Mouse (Mus musculus) midbrain, embryonic 16.5 days (tissue): Measurements from ENCODE around the gene 4930402H24Rik. TPM values are rescaled to one million over a fixed set of nuclear protein-coding genes. Genes with fewer than 3 reads are reported as not detected.

Experiments used
- ATAC-seq: fragments of 200-750 bp; cut with Nextera tagmentation; 2 replicates; pipeline ENCODE4 v1.8.0; 2017; ENCODE audit warnings: moderate TSS enrichment
- H3K27ac ChIP-seq: fragments of 300-500 bp; sonication (generic); 2 replicates; pipeline ENCODE4 v1.5.1; 2014; ENCODE audit warnings: mild to moderate bottlenecking, low read length, mixed read lengths
- H3K27me3 ChIP-seq: fragments of 300-500 bp; sonication (generic); 2 replicates; pipeline ENCODE4 v1.6.1; 2014; ENCODE audit warnings: low read depth, low read length, mixed read lengths; ENCODE audit not compliant: control insufficient read depth, insufficient read depth
- H3K36me3 ChIP-seq: fragments of 300-500 bp; sonication (generic); 2 replicates; pipeline ENCODE4 v1.6.1; 2014; ENCODE audit warnings: mild to moderate bottlenecking, low read length, moderate library complexity, mixed read lengths; ENCODE audit not compliant: control insufficient read depth, insufficient read depth
- H3K4me1 ChIP-seq: fragments of 300-500 bp; sonication (generic); 2 replicates; pipeline ENCODE4 v1.6.1; 2014; ENCODE audit warnings: mild to moderate bottlenecking, low read length, mixed read lengths; ENCODE audit not compliant: control insufficient read depth, insufficient read depth
- H3K4me2 ChIP-seq: fragments of 300-500 bp; sonication (generic); 2 replicates; pipeline ENCODE4 v1.6.1; 2014; ENCODE audit warnings: mild to moderate bottlenecking, low read length, mixed read lengths
- H3K4me3 ChIP-seq: fragments of 300-500 bp; sonication (generic); 2 replicates; pipeline ENCODE4 v1.5.1; 2014; ENCODE audit warnings: low read depth, mild to moderate bottlenecking, low read length, moderate library complexity, mixed read lengths
- H3K9ac ChIP-seq: fragments of 300-500 bp; sonication (generic); 2 replicates; pipeline ENCODE4 v1.6.1; 2014; ENCODE audit warnings: low read depth, low read length, mixed read lengths
- H3K9me3 ChIP-seq: fragments of 300-500 bp; sonication (generic); replicated peaks from 2 replicates; pipeline ENCODE4 v1.6.1; 2014; ENCODE audit warnings: mild to moderate bottlenecking, low read length, mixed read lengths; ENCODE audit not compliant: control insufficient read depth, poor library complexity, severe bottlenecking
- WGBS: fragments of 180-500 bp; shearing (Covaris S2); extraction: QIAGEN DNeasy Blood & Tissue Kit; methylation state at CpG from one replicate; pipeline ENCODE4 v1.1.7; 2014; 5-methylcytosine and 5-hydroxymethylcytosine counted together
- polyA plus RNA-seq: library from polyadenylated mRNA; unstranded; fragments of >200 nt; fragmentation: Nextera tagmentation; extraction: Ambion mirVana; gene quantifications from 2 replicates; pipeline ENCODE4 v1.2.1, GENCODE M21; 2015

Gene 4930402H24Rik
- polyA plus RNA-seq, 1 experiment from 2014 or later: 98.1 TPM

- no peak overlapping the region for H3K27ac ChIP-seq
- H3K4me1 ChIP-seq: no peaks in the 10 kb centered on the region
- H3K4me2 ChIP-seq: no peak overlapping the region
- no peak overlapping the region for H3K4me3 ChIP-seq
- peaks cover 76% of the 10 kb centered on the region for H3K36me3 ChIP-seq
- no peak for ATAC-seq
- H3K9me3 ChIP-seq: no peaks in the 10 kb centered on the region
- no peak overlapping the region for H3K9ac ChIP-seq
- WGBS: 100% methylated on average over 1 of the region's 1 CpGs
- H3K27me3 ChIP-seq: no peaks in the 10 kb centered on the region
These were observed 162.6 kb downstream of the 4930402H24Rik start for GRCm38 (mm10) chr2:130743576-130743975.

GRCm38 (mm10) chr2:130740096-130740495 is 166.1 kb downstream of the 4930402H24Rik start:
- WGBS: 21% methylated on average over 4 of the region's 4 CpGs
- Histone ChIP-seq H3K36me3 (peaks cover 70% of the 10 kb centered on the region), H3K4me2 (no peak overlapping the region), H3K27me3 (no peaks in the 10 kb centered on the region), H3K9me3 (no peaks in the 10 kb centered on the region), H3K4me1 (no peaks in the 10 kb centered on the region), H3K9ac (no peak overlapping the region), H3K4me3 (no peak overlapping the region), H3K27ac (no peak overlapping the region)
- ATAC-seq: no peak

- no peak for ATAC-seq
- Histone ChIP-seq H3K9ac (no peak overlapping the region), H3K36me3 (peaks cover 61% of the 10 kb centered on the region), H3K27me3 (no peaks in the 10 kb centered on the region), H3K27ac (no peak overlapping the region), H3K9me3 (no peaks in the 10 kb centered on the region), H3K4me2 (no peak overlapping the region), H3K4me1 (no peaks in the 10 kb centered on the region), H3K4me3 (no peak overlapping the region)
- 80% methylated on average over 6 of the region's 6 CpGs for WGBS
These were observed 168.2 kb downstream of the 4930402H24Rik start for GRCm38 (mm10) chr2:130738019-130738418.

DNA sequence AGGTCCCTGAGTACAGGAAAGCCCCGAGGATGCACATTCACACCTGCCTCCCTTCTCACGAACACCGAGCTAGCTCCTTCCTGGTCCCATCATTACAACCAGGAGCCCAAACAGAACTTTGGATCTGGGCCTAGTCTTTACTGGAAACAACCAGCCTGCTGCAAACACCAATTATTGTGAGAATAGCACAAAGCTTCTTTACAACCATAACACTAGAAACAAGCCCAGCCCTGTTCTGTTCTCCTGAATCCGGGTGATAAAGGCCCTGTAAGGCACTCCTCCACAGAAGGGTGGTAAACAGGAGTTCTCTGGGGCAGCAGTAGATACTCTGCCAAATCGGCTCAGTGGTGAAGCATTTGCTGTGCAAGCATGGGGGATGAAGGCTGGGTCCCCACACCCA is 170.9 kb downstream of the 4930402H24Rik start:
- Histone ChIP-seq H3K4me2 (no peak overlapping the region), H3K36me3 (peaks cover 57% of the 10 kb centered on the region), H3K9ac (no peak overlapping the region), H3K4me3 (no peak overlapping the region), H3K27ac (no peak overlapping the region), H3K9me3 (no peaks in the 10 kb centered on the region), H3K27me3 (no peaks in the 10 kb centered on the region), H3K4me1 (no peaks in the 10 kb centered on the region)
- no peak for ATAC-seq
- 92% methylated on average over 5 of the region's 5 CpGs for WGBS

GRCm38 (mm10) chr2:130733444-130733843 is 172.8 kb downstream of the 4930402H24Rik start:
- 97% methylated on average over 2 of the region's 3 CpGs for WGBS
- no peak overlapping the region for H3K4me2 ChIP-seq
- no peak for ATAC-seq
- H3K36me3 ChIP-seq: peaks cover 57% of the 10 kb centered on the region
- no peaks in the 10 kb centered on the region for H3K9me3 ChIP-seq
- H3K4me3 ChIP-seq: no peak overlapping the region
- H3K27me3 ChIP-seq: no peaks in the 10 kb centered on the region
- no peaks in the 10 kb centered on the region for H3K4me1 ChIP-seq
- H3K27ac ChIP-seq: no peak overlapping the region
- H3K9ac ChIP-seq: no peak overlapping the region

DNA sequence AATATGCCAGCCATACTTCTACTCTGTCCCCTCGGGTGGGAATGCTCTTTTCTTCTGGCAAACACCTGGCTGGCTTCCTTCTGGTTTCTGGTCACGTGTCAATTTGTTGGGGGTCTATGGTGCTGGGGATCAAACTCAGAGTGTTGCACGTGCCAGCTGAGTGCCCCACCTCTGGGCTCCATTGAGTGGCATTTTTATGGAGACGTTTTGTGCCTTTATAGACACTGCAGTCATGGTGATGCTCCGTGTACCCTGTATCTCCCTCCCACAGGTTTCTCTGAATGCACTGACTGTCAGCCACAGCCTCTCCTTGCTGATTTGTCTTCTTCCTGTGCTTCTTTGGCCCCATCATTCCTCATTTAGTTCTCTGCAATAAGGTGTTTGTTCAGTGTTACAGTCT is 174.4 kb downstream of the 4930402H24Rik start:
- Histone ChIP-seq H3K4me1 (no peaks in the 10 kb centered on the region), H3K36me3 (peaks cover 64% of the 10 kb centered on the region), H3K9ac (no peak overlapping the region), H3K9me3 (no peaks in the 10 kb centered on the region), H3K27ac (no peak overlapping the region), H3K4me3 (no peak overlapping the region), H3K27me3 (no peaks in the 10 kb centered on the region), H3K4me2 (no peak overlapping the region)
- 73% methylated on average over 5 of the region's 5 CpGs for WGBS
- no peak for ATAC-seq

DNA sequence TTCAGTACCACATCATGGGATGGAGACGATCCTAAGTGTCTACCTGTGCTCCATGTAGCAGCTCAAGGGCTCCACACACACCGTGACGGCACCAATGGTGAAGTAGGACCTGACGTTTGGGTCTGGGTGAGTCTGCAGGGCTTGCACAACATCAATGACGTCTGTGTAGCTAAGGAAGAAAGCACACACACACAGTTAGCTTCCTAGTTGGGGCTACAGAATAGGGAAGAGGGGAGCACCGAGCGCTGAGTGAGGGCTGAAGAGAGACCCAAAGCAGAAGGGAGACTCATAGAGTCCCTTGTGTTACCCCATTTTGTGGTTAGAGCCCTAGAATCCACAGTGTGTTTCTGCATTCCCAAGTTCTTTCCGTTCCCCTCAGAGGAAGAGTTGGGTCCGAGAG is 175.5 kb downstream of the 4930402H24Rik start:
- no peak overlapping the region for H3K9ac ChIP-seq
- WGBS: 94% methylated on average over 9 of the region's 9 CpGs
- no peaks in the 10 kb centered on the region for H3K9me3 ChIP-seq
- H3K27me3 ChIP-seq: no peaks in the 10 kb centered on the region
- H3K27ac ChIP-seq: no peak overlapping the region
- no peak for ATAC-seq
- no peaks in the 10 kb centered on the region for H3K4me1 ChIP-seq
- H3K4me3 ChIP-seq: no peak overlapping the region
- H3K4me2 ChIP-seq: no peak overlapping the region
- peaks cover 66% of the 10 kb centered on the region for H3K36me3 ChIP-seq

- Histone ChIP-seq H3K4me2 (no peak overlapping the region), H3K27me3 (no peaks in the 10 kb centered on the region), H3K4me3 (no peak overlapping the region), H3K36me3 (peaks cover 68% of the 10 kb centered on the region), H3K9me3 (no peaks in the 10 kb centered on the region), H3K27ac (no peak overlapping the region), H3K4me1 (no peaks in the 10 kb centered on the region), H3K9ac (no peak overlapping the region)
- 96% methylated on average over 2 of the region's 2 CpGs for WGBS
- ATAC-seq: no peak
These were observed 177.2 kb downstream of the 4930402H24Rik start for GRCm38 (mm10) chr2:130728906-130729585.

- Histone ChIP-seq H3K36me3 (peaks cover 76% of the 10 kb centered on the region), H3K9ac (no peak overlapping the region), H3K4me1 (no peaks in the 10 kb centered on the region), H3K9me3 (no peaks in the 10 kb centered on the region), H3K27me3 (no peaks in the 10 kb centered on the region), H3K4me3 (no peak overlapping the region), H3K4me2 (no peak overlapping the region), H3K27ac (no peak overlapping the region)
- 87% methylated on average over 1 of the region's 1 CpGs for WGBS
- no peak for ATAC-seq
These were observed 178.5 kb downstream of the 4930402H24Rik start for GRCm38 (mm10) chr2:130727752-130728151.
